Mouse (Mus musculus) liver, embryonic 12.5 days (tissue): ENCODE data around the gene Nlgn2. TPM values are rescaled to one million over a fixed set of nuclear protein-coding genes. Genes with fewer than 3 reads are reported as not detected.

Source experiments
- ATAC-seq: fragments of 200-750 bp; cut with Nextera tagmentation; 2 replicates; pipeline ENCODE4 v1.8.0; 2017; ENCODE audit warnings: moderate number of reproducible peaks, mild to moderate bottlenecking, moderate library complexity
- H3K27ac ChIP-seq: fragments of 300-500 bp; sonication (generic); 2 replicates; pipeline ENCODE4 v1.5.1; 2016; ENCODE audit warnings: mild to moderate bottlenecking
- H3K27me3 ChIP-seq: fragments of 300-500 bp; sonication (generic); replicated peaks from 2 replicates; pipeline ENCODE4 v1.6.1; 2016; ENCODE audit warnings: mild to moderate bottlenecking, moderate library complexity
- H3K36me3 ChIP-seq: fragments of 300-500 bp; sonication (generic); 2 replicates; pipeline ENCODE4 v1.6.1; 2016; ENCODE audit warnings: mild to moderate bottlenecking, moderate library complexity
- H3K4me1 ChIP-seq: fragments of 300-500 bp; sonication (generic); 2 replicates; pipeline ENCODE4 v1.6.1; 2016
- H3K4me2 ChIP-seq: fragments of 300-500 bp; sonication (generic); 2 replicates; pipeline ENCODE4 v1.6.1; 2016; ENCODE audit warnings: mild to moderate bottlenecking, moderate library complexity
- H3K4me3 ChIP-seq: fragments of 300-500 bp; sonication (generic); 2 replicates; pipeline ENCODE4 v1.5.1; 2016; ENCODE audit warnings: mild to moderate bottlenecking, moderate library complexity
- H3K9ac ChIP-seq: fragments of 300-500 bp; sonication (generic); 2 replicates; pipeline ENCODE4 v1.6.1; 2016; ENCODE audit warnings: mild to moderate bottlenecking, moderate library complexity
- H3K9me3 ChIP-seq: fragments of 300-500 bp; sonication (generic); replicated peaks from 2 replicates; pipeline ENCODE4 v1.6.1; 2016; ENCODE audit warnings: mild to moderate bottlenecking, moderate library complexity
- WGBS: fragments of 180-500 bp; shearing (Covaris S2); methylation state at CpG from one replicate; pipeline ENCODE4 v1.1.7; 2016; ENCODE audit not compliant: insufficient replicate concordance; 5-methylcytosine and 5-hydroxymethylcytosine counted together
- microRNA-seq: library from miRNA; unstranded; fragments of <30 nt; microRNA quantifications from one replicate; pipeline ENCODE4, GENCODE M21; 2017
- polyA plus RNA-seq: library from polyadenylated mRNA; unstranded; fragments of >200 nt; fragmentation: Nextera tagmentation; extraction: Ambion mirVana; gene quantifications from 2 replicates; pipeline ENCODE4 v1.2.1, GENCODE M21; 2016

Gene Nlgn2
- polyA plus RNA-seq, 1 experiment from 2014 or later: 1.3 TPM

DNA sequence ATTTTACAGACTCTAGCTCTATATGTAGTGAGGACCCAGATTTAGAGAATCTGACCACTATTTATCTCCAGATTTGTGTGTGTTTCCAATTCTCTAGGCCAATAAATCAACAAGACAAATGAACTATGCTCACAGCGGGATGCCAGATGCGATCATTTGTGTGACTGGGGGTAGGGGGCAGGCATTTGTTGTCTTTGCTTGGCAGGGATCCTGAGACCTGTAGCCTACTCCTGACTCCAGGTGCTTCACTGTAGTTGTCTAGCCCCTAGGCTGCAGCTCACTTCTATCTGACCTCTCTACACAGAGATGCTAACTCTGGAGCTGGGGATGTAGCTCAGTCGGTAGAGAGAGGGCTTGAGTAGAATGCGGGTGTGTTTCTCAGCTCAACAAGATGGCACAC lies 55.8 kb downstream of the Nlgn2 start:
- Histone ChIP-seq H3K36me3 (peaks cover 6% of the 10 kb centered on the region; the same call in 1 of the 2 replicates), H3K9me3 (no peaks in the 10 kb centered on the region), H3K9ac (no peak overlapping the region), H3K27me3 (peaks cover 58% of the 10 kb centered on the region), H3K27ac (no peak overlapping the region), H3K4me1 (peaks cover 20% of the 10 kb centered on the region), H3K4me2 (no peak overlapping the region), H3K4me3 (no peak overlapping the region)
- ATAC-seq: no peak
- WGBS: 46% methylated on average over 4 of the region's 4 CpGs

DNA sequence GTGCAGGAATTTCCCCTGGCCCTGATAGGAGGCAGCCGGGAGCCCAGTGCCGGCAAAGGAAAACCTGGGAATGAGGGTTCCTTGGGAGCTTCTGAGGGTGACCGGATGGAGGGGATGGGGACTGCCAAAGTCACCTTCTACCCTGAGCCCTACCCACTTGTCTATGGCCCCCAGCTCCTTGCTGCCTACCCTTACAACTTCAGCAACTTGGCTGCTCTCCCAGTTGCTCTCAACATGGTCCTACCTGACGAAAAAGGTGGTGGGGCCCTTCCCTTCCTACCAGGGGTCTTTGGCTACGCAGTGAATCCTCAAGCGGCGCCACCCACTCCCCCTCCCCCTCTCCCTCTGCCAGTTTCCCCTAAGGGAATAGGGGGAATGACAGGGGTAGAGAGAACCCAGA lies 58.6 kb downstream of the Nlgn2 start:
- Histone ChIP-seq H3K9ac (no peak overlapping the region), H3K4me1 (peaks cover 5% of the 10 kb centered on the region; the same call in 1 of the 2 replicates), H3K9me3 (no peaks in the 10 kb centered on the region), H3K27ac (no peak overlapping the region), H3K4me2 (no peak overlapping the region), H3K27me3 (peaks cover 81% of the 10 kb centered on the region), H3K4me3 (no peak overlapping the region), H3K36me3 (peaks cover 11% of the 10 kb centered on the region; the same call in 1 of the 2 replicates)
- no peak for ATAC-seq
- WGBS: 49% methylated on average over 7 of the region's 7 CpGs

GRCm38 (mm10) chr11:69778258-69778982 lies 59.2 kb downstream of the Nlgn2 start:
- H3K4me2 ChIP-seq: no peak overlapping the region
- no peak for ATAC-seq
- peaks cover 81% of the 10 kb centered on the region for H3K27me3 ChIP-seq
- H3K9me3 ChIP-seq: no peaks in the 10 kb centered on the region
- H3K27ac ChIP-seq: no peak overlapping the region
- peaks cover 11% of the 10 kb centered on the region; the same call in 1 of the 2 replicates for H3K36me3 ChIP-seq
- 53% methylated on average over 23 of the region's 23 CpGs for WGBS
- no peak overlapping the region for H3K9ac ChIP-seq
- no peak overlapping the region for H3K4me3 ChIP-seq
- H3K4me1 ChIP-seq: peaks cover 5% of the 10 kb centered on the region; the same call in 1 of the 2 replicates

DNA sequence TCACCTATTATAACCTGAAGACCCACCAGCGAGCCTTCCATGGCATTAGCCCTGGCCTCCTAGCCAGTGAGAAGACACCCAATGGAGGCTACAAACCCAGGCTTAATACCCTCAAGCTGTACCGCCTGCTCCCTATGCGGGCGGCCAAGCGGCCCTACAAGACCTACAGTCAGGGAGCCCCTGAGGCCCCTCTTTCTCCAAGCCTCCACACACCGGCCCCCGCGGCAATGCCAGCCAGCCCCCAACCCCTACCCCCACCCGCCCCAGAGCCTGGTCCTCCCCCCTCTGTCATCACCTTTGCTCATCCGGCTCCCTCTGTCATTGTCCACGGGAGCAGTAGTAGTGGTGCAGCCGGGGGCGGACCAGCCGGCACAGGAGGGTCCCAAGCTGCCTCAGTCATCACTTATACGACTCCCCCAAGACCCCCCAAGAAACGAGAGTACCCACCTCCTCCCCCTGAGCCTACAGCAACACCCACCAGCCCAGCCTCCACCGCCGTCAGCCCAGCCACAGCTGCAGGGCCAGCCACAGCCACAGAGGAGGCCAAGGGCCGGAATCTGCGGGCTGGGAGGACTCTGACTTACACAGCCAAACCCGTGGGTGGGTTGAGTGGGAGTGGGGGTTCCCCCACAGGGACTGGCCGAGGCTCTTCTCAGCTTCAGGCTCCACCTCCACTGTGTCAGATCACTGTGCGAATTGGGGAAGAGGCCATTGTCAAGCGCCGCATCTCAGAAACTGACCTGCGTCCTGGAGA lies 59.9 kb downstream of the Nlgn2 start:
- H3K4me3 ChIP-seq: no peak overlapping the region
- peaks cover 76% of the 10 kb centered on the region for H3K27me3 ChIP-seq
- no peak for ATAC-seq
- H3K4me1 ChIP-seq: peaks cover 5% of the 10 kb centered on the region; the same call in 1 of the 2 replicates
- peaks cover 11% of the 10 kb centered on the region; the same call in 1 of the 2 replicates for H3K36me3 ChIP-seq
- no peaks in the 10 kb centered on the region for H3K9me3 ChIP-seq
- no peak overlapping the region for H3K9ac ChIP-seq
- no peak overlapping the region for H3K27ac ChIP-seq
- 51% methylated on average over 26 of the region's 26 CpGs for WGBS
- H3K4me2 ChIP-seq: no peak overlapping the region

DNA sequence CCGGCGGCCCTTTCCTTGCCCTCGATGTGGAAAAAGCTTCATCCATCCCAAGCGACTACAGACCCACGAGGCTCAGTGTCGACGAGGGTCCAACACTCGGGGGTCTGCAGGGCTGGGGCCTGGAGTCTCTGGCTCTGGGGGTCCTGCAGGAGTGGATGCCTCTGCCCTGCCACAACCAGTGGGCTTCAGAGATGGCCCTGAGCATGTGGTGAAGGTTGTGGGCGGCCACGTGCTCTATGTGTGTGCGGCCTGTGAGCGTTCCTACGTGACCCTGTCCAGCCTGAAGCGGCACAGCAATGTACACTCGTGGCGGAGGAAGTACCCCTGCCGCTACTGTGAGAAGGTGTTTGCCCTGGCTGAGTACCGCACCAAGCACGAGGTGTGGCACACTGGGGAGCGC lies 61.1 kb downstream of the Nlgn2 start:
- Histone ChIP-seq H3K9me3 (no peaks in the 10 kb centered on the region), H3K4me2 (no peak overlapping the region), H3K9ac (no peak overlapping the region), H3K27ac (no peak overlapping the region), H3K4me3 (no peak overlapping the region), H3K36me3 (peaks cover 11% of the 10 kb centered on the region; the same call in 1 of the 2 replicates), H3K4me1 (peaks cover 5% of the 10 kb centered on the region; the same call in 1 of the 2 replicates), H3K27me3 (peaks cover 65% of the 10 kb centered on the region)
- no peak for ATAC-seq
- WGBS: 78% methylated on average over 20 of the region's 20 CpGs

GRCm38 (mm10) chr11:69775716-69776115 lies 61.9 kb downstream of the Nlgn2 start:
- 54% methylated on average over 10 of the region's 10 CpGs for WGBS
- H3K9ac ChIP-seq: no peak overlapping the region
- peaks cover 62% of the 10 kb centered on the region for H3K27me3 ChIP-seq
- no peak overlapping the region for H3K27ac ChIP-seq
- no peak overlapping the region for H3K4me3 ChIP-seq
- H3K4me1 ChIP-seq: peaks cover 5% of the 10 kb centered on the region; the same call in 1 of the 2 replicates
- peaks cover 11% of the 10 kb centered on the region; the same call in 1 of the 2 replicates for H3K36me3 ChIP-seq
- ATAC-seq: no peak
- no peak overlapping the region for H3K4me2 ChIP-seq
- no peaks in the 10 kb centered on the region for H3K9me3 ChIP-seq

DNA sequence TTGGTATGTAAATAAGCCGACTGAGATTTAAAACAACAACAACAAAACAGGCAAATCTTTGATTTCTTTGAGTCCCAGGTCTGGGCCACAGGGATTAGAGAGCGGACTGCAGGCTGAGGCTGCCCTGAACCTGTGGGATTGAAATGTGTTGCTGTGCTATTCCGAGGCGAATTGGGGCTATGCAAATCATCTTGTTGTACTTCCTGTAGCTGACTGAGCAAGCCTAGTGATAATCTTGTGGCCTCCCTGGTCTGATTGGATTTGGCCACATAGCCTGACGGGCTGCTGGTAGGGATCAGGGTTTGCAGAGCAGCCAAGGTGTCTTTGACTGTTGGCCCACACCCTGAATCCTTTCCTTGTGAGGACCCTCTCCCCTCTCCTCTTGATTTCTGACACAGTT lies 62.6 kb downstream of the Nlgn2 start:
- no peak overlapping the region for H3K4me3 ChIP-seq
- peaks cover 54% of the 10 kb centered on the region for H3K27me3 ChIP-seq
- no peak for ATAC-seq
- H3K4me2 ChIP-seq: no peak overlapping the region
- no peak overlapping the region for H3K27ac ChIP-seq
- H3K36me3 ChIP-seq: peaks cover 11% of the 10 kb centered on the region; the same call in 1 of the 2 replicates
- WGBS: 32% methylated on average over 5 of the region's 5 CpGs
- peaks cover 5% of the 10 kb centered on the region; the same call in 1 of the 2 replicates for H3K4me1 ChIP-seq
- no peak overlapping the region for H3K9ac ChIP-seq
- H3K9me3 ChIP-seq: no peaks in the 10 kb centered on the region

Small RNA genes within 50 kb of the gene (microRNA-seq; reads per million reads assigned to microRNA genes)
- gene Mir6924: not detected

Other genes with a start within 250 kb of the Nlgn2 start
- gene Atp1b2, start 231.8 kb downstream of the Nlgn2 start, polyA plus RNA-seq: 38.3 and 39.8 TPM in 2 replicates
- 33.0 and 34.9 TPM in 2 replicates for gene Shbg, start 219.9 kb downstream of the Nlgn2 start, polyA plus RNA-seq
- 11.5 and 12.4 TPM in 2 replicates for gene Sat2, start 215.8 kb downstream of the Nlgn2 start, polyA plus RNA-seq
- 22.5 and 23.4 TPM in 2 replicates for gene Fxr2, start 204.8 kb downstream of the Nlgn2 start, polyA plus RNA-seq
- not detected in 2 replicates for gene Sox15, start 182.5 kb downstream of the Nlgn2 start, polyA plus RNA-seq
- gene Mpdu1, start 175.1 kb downstream of the Nlgn2 start, polyA plus RNA-seq: 38.2 and 39.4 TPM in 2 replicates
- 14.5 and 15.0 TPM in 2 replicates for gene Cd68, start 171.6 kb downstream of the Nlgn2 start, polyA plus RNA-seq
- 393 and 408 TPM in 2 replicates for gene Eif4a1, start 165.4 kb downstream of the Nlgn2 start, polyA plus RNA-seq
- 53.8 and 56.2 TPM in 2 replicates for gene Senp3, start 155.7 kb downstream of the Nlgn2 start, polyA plus RNA-seq
- 0.14 and 0.23 TPM in 2 replicates for gene Tnfsf13, start 152.0 kb downstream of the Nlgn2 start, polyA plus RNA-seq
- 3.3 and 3.6 TPM in 2 replicates for gene Tnfsf12, start 141.9 kb downstream of the Nlgn2 start, polyA plus RNA-seq
- gene Tnfsfm13, start 141.7 kb downstream of the Nlgn2 start, polyA plus RNA-seq: 0.72 and 0.98 TPM in 2 replicates
- 17.4 and 20.2 TPM in 2 replicates for gene Polr2a, start 79.1 kb downstream of the Nlgn2 start, polyA plus RNA-seq
- not detected in 2 replicates for gene Slc35g3, start 75.8 kb downstream of the Nlgn2 start, polyA plus RNA-seq
- 0.43 and 0.70 TPM in 2 replicates for gene Zbtb4, start 71.9 kb downstream of the Nlgn2 start, polyA plus RNA-seq
- 0.63 and 0.64 TPM in 2 replicates for gene Chrnb1, start 41.8 kb downstream of the Nlgn2 start, polyA plus RNA-seq
- gene Fgf11, start 35.9 kb downstream of the Nlgn2 start, polyA plus RNA-seq: 0.45 and 0.48 TPM in 2 replicates
- gene Tmem102, start 32.2 kb downstream of the Nlgn2 start, polyA plus RNA-seq: 0.59 and 0.72 TPM in 2 replicates
- not detected in 2 replicates for gene Gm39566, start 22.5 kb downstream of the Nlgn2 start, polyA plus RNA-seq
- not detected in 2 replicates for gene Spem2, start 19.3 kb downstream of the Nlgn2 start, polyA plus RNA-seq
- gene Spem1, start 15.6 kb downstream of the Nlgn2 start, polyA plus RNA-seq: not detected in 2 replicates
- 330 and 338 TPM in 2 replicates for gene Tmem256, start 730 bp upstream of the Nlgn2 start, polyA plus RNA-seq
- gene Plscr3, start 8.6 kb upstream of the Nlgn2 start, polyA plus RNA-seq: 37.0 and 37.7 TPM in 2 replicates
- 1.2 and 1.4 TPM in 2 replicates for gene Tnk1, start 20.9 kb upstream of the Nlgn2 start, polyA plus RNA-seq
- not detected in 2 replicates for gene Tmem95, start 40.2 kb upstream of the Nlgn2 start, polyA plus RNA-seq
- 1.3 TPM in 2 replicates for gene Kctd11, start 43.6 kb upstream of the Nlgn2 start, polyA plus RNA-seq
- 7.6 and 8.1 TPM in 2 replicates for gene Acap1, start 57.8 kb upstream of the Nlgn2 start, polyA plus RNA-seq
- gene 2810408A11Rik, start 63.2 kb upstream of the Nlgn2 start, polyA plus RNA-seq: 2.3 TPM in 2 replicates
- 4.5 and 5.7 TPM in 2 replicates for gene Neurl4, start 63.3 kb upstream of the Nlgn2 start, polyA plus RNA-seq
- gene Gps2, start 76.1 kb upstream of the Nlgn2 start, polyA plus RNA-seq: 125 TPM in 2 replicates
- gene Eif5a, start 84.2 kb upstream of the Nlgn2 start, polyA plus RNA-seq: 2,199 and 2,266 TPM in 2 replicates
- gene Ybx2, start 98.0 kb upstream of the Nlgn2 start, polyA plus RNA-seq: 0.20 and 0.25 TPM in 2 replicates
- gene Slc2a4, start 110.4 kb upstream of the Nlgn2 start, polyA plus RNA-seq: 14.9 and 17.0 TPM in 2 replicates
- 2.8 and 3.3 TPM in 2 replicates for gene Cldn7, start 127.0 kb upstream of the Nlgn2 start, polyA plus RNA-seq
- gene Ctdnep1, start 143.4 kb upstream of the Nlgn2 start, polyA plus RNA-seq: 14.0 and 15.2 TPM in 2 replicates
- 88.1 and 91.8 TPM in 2 replicates for gene Elp5, start 144.7 kb upstream of the Nlgn2 start, polyA plus RNA-seq
- gene Gabarap, start 153.4 kb upstream of the Nlgn2 start, polyA plus RNA-seq: 260 and 270 TPM in 2 replicates
- gene Phf23, start 158.0 kb upstream of the Nlgn2 start, polyA plus RNA-seq: 39.5 and 40.9 TPM in 2 replicates
- 13.4 and 13.7 TPM in 2 replicates for gene Dvl2, start 162.8 kb upstream of the Nlgn2 start, polyA plus RNA-seq
- gene Acadvl, start 177.6 kb upstream of the Nlgn2 start, polyA plus RNA-seq: 89.9 and 91.3 TPM in 2 replicates
- gene Dlg4, start 179.2 kb upstream of the Nlgn2 start, polyA plus RNA-seq: 2.3 and 2.7 TPM in 2 replicates
- 0.51 and 0.63 TPM in 2 replicates for gene Asgr1, start 216.3 kb upstream of the Nlgn2 start, polyA plus RNA-seq